Mouse (Mus musculus) embryonic facial prominence, embryonic 10.5 days (tissue): ENCODE results near the gene Plg. TPM values are rescaled to one million over a fixed set of nuclear protein-coding genes. Genes with fewer than 3 reads are reported as not detected.

Experiments
- DNase-seq: peaks from one replicate; pipeline ENCODE4 v3.0.0-alpha.2; 2017; ENCODE audit warnings: low spot score
- H3K27ac ChIP-seq: fragments of 300-500 bp; sonication (generic); replicated peaks from 2 replicates; pipeline ENCODE4 v1.5.1; 2016; ENCODE audit warnings: mild to moderate bottlenecking
- H3K27me3 ChIP-seq: fragments of 300-500 bp; sonication (generic); replicated peaks from 2 replicates; pipeline ENCODE4 v1.6.1; 2016; ENCODE audit warnings: low read depth, mild to moderate bottlenecking; ENCODE audit not compliant: poor library complexity, severe bottlenecking
- H3K36me3 ChIP-seq: fragments of 300-500 bp; sonication (generic); replicated peaks from 2 replicates; pipeline ENCODE4 v1.6.1; 2016; ENCODE audit warnings: mild to moderate bottlenecking, moderate library complexity
- H3K4me1 ChIP-seq: fragments of 300-500 bp; sonication (generic); 2 replicates; pipeline ENCODE4 v1.6.1; 2016
- H3K4me3 ChIP-seq: fragments of 300-500 bp; sonication (generic); 2 replicates; pipeline ENCODE4 v1.5.1; 2016; ENCODE audit warnings: mild to moderate bottlenecking, moderate library complexity
- H3K9me3 ChIP-seq: fragments of 300-500 bp; sonication (generic); 2 replicates; pipeline ENCODE4 v1.6.1; 2016; ENCODE audit warnings: mild to moderate bottlenecking
- WGBS: fragments of 180-500 bp; shearing (Covaris S2); methylation state at CpG from one replicate; pipeline ENCODE4 v1.1.7; 2016; 5-methylcytosine and 5-hydroxymethylcytosine counted together
- polyA plus RNA-seq: library from polyadenylated mRNA; unstranded; fragments of >200 nt; fragmentation: Nextera tagmentation; extraction: Ambion mirVana; gene quantifications from 2 replicates; pipeline ENCODE4 v1.2.1, GENCODE M21; 2016

Plg gene
- polyA plus RNA-seq, 1 experiment from 2014 or later = not detected

GRCm38 (mm10) chr17:12437771-12438170 lies 59.4 kb downstream of the Plg start:
- Histone ChIP-seq H3K36me3 (no peaks in the 10 kb centered on the region), H3K9me3 (peaks cover 5% of the 10 kb centered on the region; the same call in 1 of the 2 replicates), H3K4me3 (no peak overlapping the region), H3K27me3 (no peaks in the 10 kb centered on the region; the same call in 1 of the 2 replicates), H3K4me1 (no peaks in the 10 kb centered on the region), H3K27ac (no peak overlapping the region)
- no peak for DNase-seq
- 84% methylated on average over 10 of the region's 10 CpGs for WGBS

GRCm38 (mm10) chr17:12444561-12444960 lies 66.2 kb downstream of the Plg start:
- Histone ChIP-seq H3K27me3 (no peaks in the 10 kb centered on the region), H3K36me3 (no peaks in the 10 kb centered on the region), H3K27ac (no peak overlapping the region), H3K9me3 (peaks cover 5% of the 10 kb centered on the region; the same call in 1 of the 2 replicates), H3K4me1 (0 out of 2 replicates have a peak, but pooled peaks cover 6% of the 10 kb centered on the region), H3K4me3 (no peak overlapping the region)
- 89% methylated on average over 2 of the region's 2 CpGs for WGBS
- no peak for DNase-seq

DNA sequence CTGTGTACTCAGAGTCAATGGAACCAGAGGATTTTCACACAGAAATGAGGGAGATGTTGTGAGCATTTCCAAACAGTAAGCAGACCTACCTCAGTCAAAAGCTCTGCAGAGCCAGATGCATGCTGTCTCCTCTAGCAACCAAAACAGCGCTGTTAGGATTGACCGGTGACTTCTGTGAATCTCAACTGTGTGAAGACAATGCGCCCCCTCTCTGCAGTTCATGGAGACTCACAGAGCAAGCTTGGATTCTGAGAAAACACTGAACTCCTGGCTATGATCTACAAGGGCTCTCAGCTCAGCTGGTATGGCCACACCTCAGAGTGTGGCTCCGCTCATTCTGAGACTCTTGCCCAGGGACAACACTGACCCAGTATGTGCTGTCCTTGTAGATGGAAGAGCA lies 72.8 kb downstream of the Plg start:
- Histone ChIP-seq H3K27ac (no peak overlapping the region), H3K4me1 (no peaks in the 10 kb centered on the region), H3K9me3 (no peaks in the 10 kb centered on the region), H3K4me3 (no peak overlapping the region), H3K27me3 (no peaks in the 10 kb centered on the region), H3K36me3 (no peaks in the 10 kb centered on the region)
- no peak for DNase-seq
- 56% methylated on average over 4 of the region's 4 CpGs for WGBS

DNA sequence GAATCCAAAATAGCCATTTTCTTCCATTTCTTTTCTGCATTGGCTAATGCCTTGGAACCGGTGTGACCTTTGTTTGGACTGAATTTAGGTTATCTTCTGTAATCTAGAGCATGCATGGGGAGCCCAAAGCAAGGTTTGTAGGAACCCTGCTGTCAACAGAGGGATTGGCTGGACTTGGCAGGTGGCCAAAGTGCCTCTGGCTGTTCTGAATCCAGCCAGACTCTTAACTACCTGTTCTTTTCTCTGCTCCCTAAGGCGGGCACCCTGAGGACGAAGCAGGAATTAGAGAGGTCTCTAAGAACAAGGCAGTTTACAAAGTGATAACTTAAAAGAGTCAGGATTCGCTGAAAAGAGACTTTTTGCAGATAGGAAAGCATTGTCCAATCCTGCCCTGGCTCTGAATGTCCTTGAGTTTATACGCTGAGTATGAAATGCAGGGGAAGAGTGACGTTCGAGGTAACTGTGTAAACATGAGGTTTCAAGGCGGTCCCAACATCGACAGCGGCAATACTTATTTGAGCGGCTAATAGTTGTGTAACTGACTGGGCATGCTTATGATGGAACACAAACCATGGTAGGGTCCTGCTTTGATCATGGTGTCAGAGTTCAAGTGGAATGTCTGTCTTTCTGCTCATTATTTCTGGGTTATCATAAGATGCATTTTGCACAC lies 74.6 kb downstream of the Plg start:
- 85% methylated on average over 11 of the region's 11 CpGs for WGBS
- Histone ChIP-seq H3K27me3 (no peaks in the 10 kb centered on the region), H3K4me3 (no peak overlapping the region), H3K36me3 (no peaks in the 10 kb centered on the region), H3K9me3 (no peaks in the 10 kb centered on the region), H3K4me1 (no peaks in the 10 kb centered on the region), H3K27ac (no peak overlapping the region)
- no peak for DNase-seq

DNA sequence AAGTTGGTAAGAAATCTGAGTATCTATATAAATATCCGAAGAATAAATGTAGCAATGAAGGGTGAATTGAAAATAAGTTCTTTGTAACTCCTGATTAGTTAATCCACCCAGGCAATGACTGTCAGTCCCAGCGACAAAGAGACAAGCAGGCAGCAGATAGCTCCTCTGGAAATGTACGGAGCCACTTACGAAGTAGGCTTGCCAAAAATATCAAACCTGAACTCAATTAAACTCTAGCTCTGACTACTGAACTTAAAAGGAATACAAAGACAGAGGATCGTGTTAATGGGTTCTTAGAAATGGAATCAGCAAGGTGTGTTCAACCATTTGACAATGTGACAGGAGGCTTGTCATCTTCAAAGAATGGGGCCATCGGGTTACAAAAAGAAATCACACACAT lies 75.3 kb downstream of the Plg start:
- 88% methylated on average over 6 of the region's 6 CpGs for WGBS
- Histone ChIP-seq H3K9me3 (no peaks in the 10 kb centered on the region), H3K27ac (no peak overlapping the region), H3K36me3 (no peaks in the 10 kb centered on the region), H3K4me3 (no peak overlapping the region), H3K4me1 (no peaks in the 10 kb centered on the region), H3K27me3 (no peaks in the 10 kb centered on the region)
- no peak for DNase-seq

DNA sequence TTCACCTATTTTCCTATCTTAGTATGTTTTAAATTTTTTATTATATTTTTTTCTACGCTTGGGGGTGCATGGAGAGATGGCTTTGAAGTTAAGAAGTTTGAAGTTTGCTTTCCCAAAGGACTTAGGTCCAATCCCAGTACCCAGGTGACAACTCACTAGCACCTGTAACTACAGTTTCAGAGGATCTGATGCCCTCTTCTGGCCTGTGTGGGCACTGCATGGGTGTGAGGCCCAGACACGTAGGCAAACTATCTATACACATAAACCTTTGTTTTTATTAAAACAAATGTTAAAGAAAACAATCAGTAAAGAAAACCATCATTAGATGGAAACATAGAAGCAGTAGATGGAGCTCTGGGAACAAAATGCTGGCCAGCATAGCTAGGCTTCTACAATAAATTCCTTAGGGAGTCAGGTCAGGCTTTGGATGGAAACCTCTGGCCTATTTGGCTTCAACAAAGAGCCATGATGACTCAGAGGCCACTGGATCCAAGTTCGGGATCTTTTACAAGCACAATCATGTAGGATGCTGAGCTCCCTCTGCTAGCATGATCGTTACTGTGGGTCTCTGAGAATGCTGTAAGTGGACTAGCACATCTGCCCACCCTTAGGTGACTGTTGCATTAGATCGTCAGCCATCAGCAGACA lies 76.9 kb downstream of the Plg start:
- no peaks in the 10 kb centered on the region for H3K36me3 ChIP-seq
- H3K9me3 ChIP-seq = no peaks in the 10 kb centered on the region
- DNase-seq = peak; percentile 27
- H3K27ac ChIP-seq = no peak overlapping the region
- no peak overlapping the region for H3K4me3 ChIP-seq
- H3K4me1 ChIP-seq = no peaks in the 10 kb centered on the region
- 78% methylated on average over 5 of the region's 5 CpGs for WGBS
- H3K27me3 ChIP-seq = no peaks in the 10 kb centered on the region

GRCm38 (mm10) chr17:12461168-12461567 lies 82.8 kb downstream of the Plg start:
- Histone ChIP-seq H3K9me3 (no peaks in the 10 kb centered on the region), H3K27me3 (peaks cover 5% of the 10 kb centered on the region), H3K27ac (no peak overlapping the region), H3K4me1 (no peaks in the 10 kb centered on the region), H3K36me3 (no peaks in the 10 kb centered on the region), H3K4me3 (no peak overlapping the region)
- DNase-seq = no peak

- no peaks in the 10 kb centered on the region for H3K4me1 ChIP-seq
- H3K9me3 ChIP-seq = no peaks in the 10 kb centered on the region
- no peak for DNase-seq
- no peak overlapping the region for H3K4me3 ChIP-seq
- no peak overlapping the region for H3K27ac ChIP-seq
- H3K36me3 ChIP-seq = no peaks in the 10 kb centered on the region
- 77% methylated on average over 4 of the region's 4 CpGs for WGBS
- peaks cover 5% of the 10 kb centered on the region for H3K27me3 ChIP-seq
These were observed 88.1 kb downstream of the Plg start for GRCm38 (mm10) chr17:12466501-12467000.

GRCm38 (mm10) chr17:12467642-12468041 lies 89.2 kb downstream of the Plg start:
- H3K9me3 ChIP-seq = no peaks in the 10 kb centered on the region
- H3K36me3 ChIP-seq = no peaks in the 10 kb centered on the region
- DNase-seq = no peak
- WGBS = 80% methylated on average over 3 of the region's 3 CpGs
- H3K27ac ChIP-seq = no peak overlapping the region
- peaks cover 5% of the 10 kb centered on the region for H3K27me3 ChIP-seq
- H3K4me3 ChIP-seq = no peak overlapping the region
- no peaks in the 10 kb centered on the region for H3K4me1 ChIP-seq

DNA sequence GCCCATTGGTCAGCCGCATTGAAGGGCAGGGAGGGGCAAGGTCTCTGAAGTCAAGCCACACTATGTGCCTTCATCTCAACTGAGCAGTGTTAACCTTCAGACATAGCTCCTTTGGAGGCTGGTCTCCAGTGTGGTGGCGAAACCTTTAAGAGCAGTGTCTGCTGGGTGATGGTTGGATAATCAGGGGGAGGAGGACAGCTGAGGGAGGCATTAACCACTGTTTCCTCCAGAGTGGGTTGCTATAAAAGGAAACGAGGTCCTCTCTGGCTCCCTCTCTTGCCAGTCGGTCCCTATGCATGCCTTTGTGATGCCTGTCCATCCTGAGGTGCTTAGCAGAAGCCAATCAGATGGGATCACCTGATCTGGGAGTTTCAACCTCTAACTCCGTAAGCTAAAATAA lies 90.3 kb downstream of the Plg start:
- no peaks in the 10 kb centered on the region for H3K9me3 ChIP-seq
- 77% methylated on average over 5 of the region's 5 CpGs for WGBS
- no peak for DNase-seq
- H3K4me1 ChIP-seq = no peaks in the 10 kb centered on the region
- H3K36me3 ChIP-seq = no peaks in the 10 kb centered on the region
- H3K4me3 ChIP-seq = no peak overlapping the region
- no peak overlapping the region for H3K27ac ChIP-seq
- peaks cover 5% of the 10 kb centered on the region for H3K27me3 ChIP-seq

Other genes with a start within 250 kb of the Plg start
- gene Map3k4, start 59.8 kb upstream of the Plg start, polyA plus RNA-seq = 49.1 and 51.4 TPM in 2 replicates
- gene Slc22a3, start 129.1 kb downstream of the Plg start, polyA plus RNA-seq = 0.05 and 0.08 TPM in 2 replicates
- not detected in 2 replicates for gene Slc22a2, start 205.5 kb downstream of the Plg start, polyA plus RNA-seq